Mouse (Mus musculus) olfactory bulb, adult 2 months (tissue): ENCODE data around the gene Olfr807.

Experiments
- CTCF ChIP-seq: fragments of 200-500 bp; IDR thresholded peaks from 2 replicates; pipeline ENCODE4 v1.5.1; 2012; ENCODE audit warnings: low read depth, mild to moderate bottlenecking, low read length, moderate library complexity; ENCODE audit not compliant: insufficient read depth
- POLR2A ChIP-seq: fragments of 200-500 bp; IDR thresholded peaks from 2 replicates; pipeline ENCODE4 v1.6.1; 2012; ENCODE audit warnings: mild to moderate bottlenecking, low read depth, low read length, moderate library complexity; ENCODE audit not compliant: insufficient read depth

- TF ChIP-seq CTCF (no peak), POLR2A (no peak)
Measured at GRCm38 (mm10) chr10:129774338-129774737, 16.7 kb upstream of the Olfr807 start, which contains the start of gene Olfr809.
